Mouse (Mus musculus) stomach, embryonic 14.5 days (tissue): Measurements from ENCODE around the gene Ablim1. TPM values are rescaled to one million over a fixed set of nuclear protein-coding genes. Genes with fewer than 3 reads are reported as not detected.

ENCODE experiments used
- ATAC-seq: fragments of 200-750 bp; cut with Nextera tagmentation; 2 replicates; pipeline ENCODE4 v1.8.0; 2017; ENCODE audit warnings: low read depth, moderate TSS enrichment; ENCODE audit not compliant: insufficient number of reproducible peaks, insufficient read depth, low FRiP score
- H3K27ac ChIP-seq: fragments of 300-500 bp; sonication (generic); 2 replicates; pipeline ENCODE4 v1.5.1; 2014; ENCODE audit warnings: mild to moderate bottlenecking, low read length, moderate library complexity, mixed read lengths
- H3K27me3 ChIP-seq: fragments of 300-500 bp; sonication (generic); 2 replicates; pipeline ENCODE4 v1.6.1; 2014; ENCODE audit warnings: low read length, control low read depth, mixed read lengths; ENCODE audit not compliant: control insufficient read depth, insufficient read depth
- H3K36me3 ChIP-seq: fragments of 300-500 bp; sonication (generic); 2 replicates; pipeline ENCODE4 v1.6.1; 2014; ENCODE audit warnings: mild to moderate bottlenecking, control low read depth, low read length, moderate library complexity, mixed read lengths; ENCODE audit not compliant: control insufficient read depth, insufficient read depth
- H3K4me1 ChIP-seq: fragments of 300-500 bp; sonication (generic); 2 replicates; pipeline ENCODE4 v1.6.1; 2014; ENCODE audit warnings: low read length, control low read depth, mixed read lengths; ENCODE audit not compliant: control insufficient read depth, insufficient read depth
- H3K4me2 ChIP-seq: fragments of 300-500 bp; sonication (generic); replicated peaks from 2 replicates; pipeline ENCODE4 v1.6.1; 2014; ENCODE audit warnings: low read depth, low read length, control low read depth
- H3K4me3 ChIP-seq: fragments of 300-500 bp; sonication (generic); 2 replicates; pipeline ENCODE4 v1.5.1; 2014; ENCODE audit warnings: low read depth, low read length, control low read depth
- H3K9ac ChIP-seq: fragments of 300-500 bp; sonication (generic); replicated peaks from 2 replicates; pipeline ENCODE4 v1.6.1; 2014; ENCODE audit warnings: low read depth, mild to moderate bottlenecking, control low read depth, low read length, moderate library complexity, mixed read lengths
- H3K9me3 ChIP-seq: fragments of 300-500 bp; sonication (generic); 2 replicates; pipeline ENCODE4 v1.6.1; 2016; ENCODE audit warnings: low read depth, low read length, control low read depth; ENCODE audit not compliant: control insufficient read depth
- WGBS: fragments of 180-500 bp; shearing (Covaris S2); extraction: QIAGEN DNeasy Blood & Tissue Kit; methylation state at CpG from one replicate; pipeline ENCODE4 v1.1.7; 2014; 5-methylcytosine and 5-hydroxymethylcytosine counted together
- polyA plus RNA-seq: library from polyadenylated mRNA; unstranded; fragments of >200 nt; fragmentation: Nextera tagmentation; extraction: Ambion mirVana; gene quantifications from 2 replicates; pipeline ENCODE4 v1.2.1, GENCODE M21; 2014

Gene Ablim1
- polyA plus RNA-seq, 1 experiment from 2014 or later: 36.9 TPM

DNA sequence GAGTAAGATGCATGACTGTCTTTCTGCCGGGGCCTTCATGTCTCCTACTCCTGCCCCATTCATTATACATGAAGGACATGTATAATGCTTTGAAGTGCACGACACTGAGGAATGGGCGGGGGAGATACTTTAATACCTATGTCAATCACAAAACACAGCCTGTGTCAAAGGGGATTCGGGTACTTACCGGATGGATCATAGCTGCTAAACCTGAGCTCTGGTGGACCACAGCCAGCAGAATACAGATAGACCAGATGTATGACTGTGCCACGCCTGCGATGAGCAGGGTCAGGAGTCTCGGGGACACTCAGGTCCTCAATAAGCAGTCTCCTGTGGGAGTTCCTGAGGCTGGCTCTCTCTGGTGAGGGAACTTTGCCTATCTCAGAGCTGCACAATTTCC is 99.2 kb downstream of the Ablim1 start:
- H3K27me3 ChIP-seq: no peaks in the 10 kb centered on the region
- no peaks in the 10 kb centered on the region for H3K36me3 ChIP-seq
- ATAC-seq: no peak
- no peaks in the 10 kb centered on the region for H3K4me1 ChIP-seq
- H3K9ac ChIP-seq: no peak overlapping the region
- H3K4me2 ChIP-seq: no peak overlapping the region
- WGBS: 69% methylated on average over 8 of the region's 8 CpGs
- no peak overlapping the region for H3K4me3 ChIP-seq
- H3K9me3 ChIP-seq: no peaks in the 10 kb centered on the region
- H3K27ac ChIP-seq: no peak overlapping the region

DNA sequence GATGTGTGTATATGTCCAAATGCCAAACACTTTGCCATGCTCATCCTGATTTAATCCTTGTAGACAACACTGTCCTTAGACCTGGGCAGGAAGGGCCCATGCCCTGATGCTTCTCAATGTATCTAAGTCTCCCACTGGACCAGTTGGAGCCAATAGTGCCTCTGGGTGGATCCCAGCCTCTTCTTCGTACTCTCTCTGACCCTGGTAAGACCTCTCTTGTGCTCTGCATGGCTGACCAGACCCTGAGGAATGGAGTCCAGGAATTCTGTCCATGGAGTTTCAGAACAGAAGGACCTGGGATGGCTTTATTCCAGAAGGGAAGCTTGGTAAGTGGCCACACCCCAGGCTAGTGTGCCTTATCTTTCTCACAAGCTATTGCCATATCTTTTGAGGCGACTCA is 102.3 kb downstream of the Ablim1 start:
- no peak overlapping the region for H3K4me3 ChIP-seq
- no peaks in the 10 kb centered on the region for H3K9me3 ChIP-seq
- no peaks in the 10 kb centered on the region for H3K36me3 ChIP-seq
- WGBS: 46% methylated on average over 2 of the region's 2 CpGs
- ATAC-seq: no peak
- no peaks in the 10 kb centered on the region for H3K4me1 ChIP-seq
- no peak overlapping the region for H3K27ac ChIP-seq
- H3K9ac ChIP-seq: no peak overlapping the region
- H3K27me3 ChIP-seq: no peaks in the 10 kb centered on the region
- no peak overlapping the region for H3K4me2 ChIP-seq

DNA sequence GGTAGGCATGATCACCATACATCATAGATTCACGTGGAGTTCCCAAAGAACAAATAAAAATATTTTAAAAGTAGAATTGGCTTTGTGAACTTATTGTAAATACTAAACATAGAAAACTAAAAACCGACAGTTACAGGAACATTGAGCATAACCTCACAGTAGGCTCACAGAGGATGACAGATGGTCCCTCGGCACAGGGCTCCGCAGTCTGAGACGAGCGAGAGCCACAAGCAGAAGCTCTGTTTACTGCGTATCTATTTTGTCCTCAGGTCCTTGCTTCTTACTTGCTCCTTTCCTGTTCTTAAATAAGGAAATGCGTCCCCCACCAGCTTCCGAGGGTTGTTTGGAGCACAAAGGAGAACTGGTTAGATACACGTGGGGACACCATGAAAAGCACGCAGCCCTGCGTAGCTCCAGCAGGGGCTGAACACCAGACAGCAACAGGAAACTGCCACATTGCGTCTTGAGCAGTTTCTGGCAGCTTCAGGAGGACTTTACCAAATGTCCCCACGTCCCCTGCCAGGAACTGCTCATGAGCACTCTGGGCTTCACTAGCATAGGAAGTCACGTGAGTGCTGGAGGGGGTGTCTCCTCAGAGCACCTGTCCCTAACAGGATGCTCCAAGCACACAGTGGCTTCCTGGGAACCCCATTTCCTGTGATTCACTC is 103.1 kb downstream of the Ablim1 start:
- Histone ChIP-seq H3K4me3 (no peak overlapping the region), H3K9ac (no peak overlapping the region), H3K4me2 (no peak overlapping the region), H3K36me3 (no peaks in the 10 kb centered on the region), H3K27me3 (no peaks in the 10 kb centered on the region), H3K9me3 (no peaks in the 10 kb centered on the region), H3K4me1 (peaks cover 5% of the 10 kb centered on the region; the same call in 1 of the 2 replicates), H3K27ac (no peak overlapping the region)
- ATAC-seq: no peak
- WGBS: 76% methylated on average over 15 of the region's 15 CpGs

DNA sequence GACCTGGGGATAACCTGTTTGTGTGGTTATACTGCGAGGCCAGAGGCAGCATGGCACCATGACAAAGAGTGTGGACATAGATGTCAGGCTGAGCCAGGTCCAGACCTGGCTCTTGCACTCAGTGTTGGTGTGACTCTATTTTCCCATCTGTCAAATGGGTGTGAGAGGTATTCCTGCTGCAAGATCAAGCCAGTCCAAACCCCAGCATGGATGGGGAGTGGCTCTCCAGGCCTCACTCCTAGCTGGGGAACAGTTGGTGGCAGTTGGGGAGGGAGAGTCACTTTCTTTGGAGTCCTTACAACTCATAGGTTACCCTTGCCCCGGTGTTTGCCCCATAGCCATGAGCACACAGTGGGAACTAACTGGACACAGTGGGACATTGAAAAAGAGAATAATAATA is 103.8 kb downstream of the Ablim1 start:
- Histone ChIP-seq H3K4me2 (no peak overlapping the region), H3K27me3 (no peaks in the 10 kb centered on the region), H3K9ac (no peak overlapping the region), H3K36me3 (no peaks in the 10 kb centered on the region), H3K4me3 (no peak overlapping the region), H3K27ac (no peak overlapping the region), H3K9me3 (no peaks in the 10 kb centered on the region), H3K4me1 (peaks cover 5% of the 10 kb centered on the region; the same call in 1 of the 2 replicates)
- ATAC-seq: no peak
- 88% methylated on average over 2 of the region's 2 CpGs for WGBS

DNA sequence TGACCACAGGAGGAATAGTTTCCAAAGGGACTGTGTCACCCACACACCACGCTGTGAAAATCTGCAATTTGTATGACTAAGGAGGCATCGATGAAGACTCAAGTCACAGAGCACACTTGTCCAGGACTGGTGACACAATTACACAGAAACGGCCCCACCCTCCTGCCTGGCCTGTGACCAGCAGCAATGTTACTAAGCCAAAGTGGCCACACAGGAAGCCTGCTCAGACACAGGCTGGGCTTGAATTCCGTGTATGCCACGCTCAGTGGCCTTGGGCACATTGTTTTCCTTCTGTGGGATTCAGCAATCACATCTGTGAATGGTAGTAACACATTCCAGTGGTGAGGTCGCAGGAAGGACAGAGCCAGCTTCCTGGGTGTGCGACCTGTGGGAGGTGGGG is 110.6 kb downstream of the Ablim1 start:
- no peaks in the 10 kb centered on the region for H3K27me3 ChIP-seq
- H3K9me3 ChIP-seq: no peaks in the 10 kb centered on the region
- no peak for ATAC-seq
- H3K4me2 ChIP-seq: no peak overlapping the region
- H3K4me1 ChIP-seq: peaks cover 21% of the 10 kb centered on the region
- H3K36me3 ChIP-seq: no peaks in the 10 kb centered on the region
- WGBS: 62% methylated on average over 7 of the region's 7 CpGs
- no peak overlapping the region for H3K4me3 ChIP-seq
- no peak overlapping the region for H3K9ac ChIP-seq
- H3K27ac ChIP-seq: no peak overlapping the region

DNA sequence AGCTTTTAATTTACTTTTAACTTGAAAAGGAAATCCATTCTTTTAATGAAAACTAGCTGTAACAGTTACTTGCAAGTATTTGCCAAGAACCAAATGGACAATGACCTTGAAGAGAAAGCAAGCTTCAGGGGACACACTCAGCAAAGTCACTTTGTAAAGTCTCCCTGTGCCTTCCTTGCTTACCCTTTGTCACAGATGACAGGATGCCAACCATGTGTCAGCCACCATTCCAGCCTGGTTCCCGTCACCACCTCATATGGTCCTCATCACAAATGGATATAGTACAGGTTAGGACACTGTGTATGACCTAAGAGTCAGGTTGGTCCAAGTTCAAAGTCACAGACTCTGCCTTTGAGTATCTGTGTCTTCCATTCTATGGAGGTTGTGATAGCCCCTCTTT is 112.2 kb downstream of the Ablim1 start:
- no peak for ATAC-seq
- Histone ChIP-seq H3K27me3 (no peaks in the 10 kb centered on the region), H3K9me3 (no peaks in the 10 kb centered on the region), H3K4me1 (peaks cover 28% of the 10 kb centered on the region), H3K4me3 (no peak overlapping the region), H3K9ac (no peak overlapping the region), H3K4me2 (no peak overlapping the region), H3K27ac (no peak overlapping the region), H3K36me3 (no peaks in the 10 kb centered on the region)
- 90% methylated on average over 1 of the region's 1 CpGs for WGBS

DNA sequence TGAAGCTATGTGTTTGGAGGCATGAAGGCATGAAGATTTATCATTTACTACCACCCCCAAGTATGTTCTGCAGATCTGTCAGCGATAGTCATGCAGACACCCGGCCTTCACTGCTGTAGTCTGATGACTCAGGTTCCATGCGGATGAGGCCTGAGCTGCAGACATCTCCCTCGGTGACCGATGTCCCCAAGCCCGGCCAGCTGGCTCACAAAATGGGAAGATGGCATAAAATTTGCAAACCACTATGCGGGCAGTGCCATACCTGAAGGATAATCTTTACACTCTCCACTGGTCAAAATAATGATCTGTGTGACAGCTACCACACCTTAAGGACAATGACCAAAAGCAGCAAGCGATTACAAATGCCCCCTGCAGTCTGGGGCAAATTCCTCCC is 113.6 kb downstream of the Ablim1 start:
- Histone ChIP-seq H3K4me2 (no peak overlapping the region), H3K36me3 (no peaks in the 10 kb centered on the region), H3K9me3 (no peaks in the 10 kb centered on the region), H3K4me3 (no peak overlapping the region), H3K4me1 (peaks cover 29% of the 10 kb centered on the region), H3K27me3 (no peaks in the 10 kb centered on the region), H3K27ac (no peak overlapping the region), H3K9ac (no peak overlapping the region)
- ATAC-seq: no peak
- 84% methylated on average over 8 of the region's 8 CpGs for WGBS

DNA sequence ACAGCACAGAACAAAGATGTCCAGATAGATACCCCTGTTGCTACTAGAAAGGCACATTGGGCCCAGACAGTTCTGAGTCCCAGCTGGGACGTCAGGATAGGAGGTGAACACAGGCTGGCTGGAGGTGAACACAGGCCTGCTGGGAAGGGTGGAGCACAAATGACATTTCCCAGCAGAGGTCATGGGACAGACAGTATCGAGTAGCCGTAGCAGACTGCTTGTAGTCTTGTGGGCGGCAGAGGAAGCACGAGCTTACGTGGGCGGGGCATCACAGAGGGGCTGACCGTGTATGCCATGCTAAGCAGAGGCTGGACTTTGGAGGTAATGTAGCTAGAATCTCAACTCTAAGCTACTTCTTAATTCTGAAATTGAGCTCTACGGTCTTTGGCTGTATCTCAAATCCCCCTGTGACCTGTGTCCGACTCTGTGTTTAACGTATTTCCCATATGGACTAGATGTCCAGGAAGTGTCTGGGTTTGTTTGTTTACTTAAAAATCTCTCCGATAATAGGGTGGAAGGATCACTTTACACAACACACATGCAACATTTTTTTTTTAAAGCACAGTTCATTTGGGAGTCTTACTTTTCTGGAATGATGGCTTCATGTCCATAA is 114.1 kb downstream of the Ablim1 start:
- Histone ChIP-seq H3K4me3 (no peak overlapping the region), H3K27ac (no peak overlapping the region), H3K4me1 (peaks cover 32% of the 10 kb centered on the region), H3K27me3 (no peaks in the 10 kb centered on the region), H3K36me3 (no peaks in the 10 kb centered on the region), H3K9ac (no peak overlapping the region), H3K9me3 (no peaks in the 10 kb centered on the region), H3K4me2 (no peak overlapping the region)
- WGBS: 43% methylated on average over 12 of the region's 12 CpGs
- ATAC-seq: no peak

DNA sequence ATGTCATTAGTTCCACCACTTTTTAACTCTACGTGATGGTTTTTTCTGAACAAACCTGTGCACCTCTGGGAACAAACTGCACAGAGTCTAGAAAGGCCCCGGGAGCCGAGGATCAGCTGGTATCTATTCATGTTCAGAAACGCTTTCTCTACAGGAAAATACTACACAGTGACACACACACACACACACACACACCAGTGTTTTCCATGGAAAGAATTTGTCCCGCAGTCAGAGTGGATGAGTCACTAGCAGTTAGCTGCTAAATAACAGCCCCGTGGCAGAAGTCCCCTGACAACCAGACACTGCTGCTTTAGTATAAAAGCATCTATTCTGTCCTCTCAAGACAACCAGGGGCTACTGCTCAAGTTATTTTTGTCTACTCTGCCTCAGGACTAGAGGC is 115.4 kb downstream of the Ablim1 start:
- no peaks in the 10 kb centered on the region for H3K9me3 ChIP-seq
- H3K4me3 ChIP-seq: no peak overlapping the region
- H3K4me2 ChIP-seq: no peak overlapping the region
- no peak for ATAC-seq
- H3K9ac ChIP-seq: no peak overlapping the region
- H3K27ac ChIP-seq: no peak overlapping the region
- H3K4me1 ChIP-seq: peaks cover 32% of the 10 kb centered on the region
- no peaks in the 10 kb centered on the region for H3K36me3 ChIP-seq
- 51% methylated on average over 6 of the region's 6 CpGs for WGBS
- H3K27me3 ChIP-seq: no peaks in the 10 kb centered on the region
